Mouse (Mus musculus) gastrocnemius, adult 8-10 months (tissue): ENCODE results near the gene AL732309.1. TPM values are rescaled to one million over a fixed set of nuclear protein-coding genes. Genes with fewer than 3 reads are reported as not detected.
A peak's percentile ranks its signal among the peaks of the same experiment; 100 is the strongest.

Source experiments
- DNase-seq, 2 experiments: peaks; one replicate each; pipeline ENCODE4 v3.0.0; 2022; ENCODE audit warnings: low spot score in 2 of 2
- total RNA-seq, 4 experiments: library from RNA; stranded (reverse); gene quantifications; 2 replicates each; pipeline ENCODE4 v1.2.4; 2022

AL732309.1 gene
- total RNA-seq, 4 experiments from 2014 or later: 0.54 to 1.8 (median 1.2) TPM

DNA sequence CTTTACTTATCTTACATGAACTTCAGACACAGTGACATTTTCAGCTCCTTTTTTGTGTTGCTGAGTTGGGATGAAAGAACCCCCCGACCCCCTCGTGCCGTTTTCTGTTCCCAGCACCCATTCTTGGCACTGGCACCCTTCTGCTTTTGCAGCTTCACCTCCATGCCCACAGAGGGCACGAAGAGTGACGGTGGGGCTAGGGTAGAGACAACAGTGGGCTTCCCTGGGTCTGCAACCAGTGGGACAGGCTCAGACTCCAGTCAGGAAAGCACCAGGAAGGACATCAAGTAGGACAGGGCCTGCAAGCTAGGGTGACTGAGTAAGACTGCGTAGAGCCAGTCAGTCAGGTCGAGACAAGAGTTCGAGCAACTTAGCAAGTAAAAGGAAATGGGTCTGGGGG lies 6.4 kb downstream of the AL732309.1 start:
- DNase-seq: no peak

DNA sequence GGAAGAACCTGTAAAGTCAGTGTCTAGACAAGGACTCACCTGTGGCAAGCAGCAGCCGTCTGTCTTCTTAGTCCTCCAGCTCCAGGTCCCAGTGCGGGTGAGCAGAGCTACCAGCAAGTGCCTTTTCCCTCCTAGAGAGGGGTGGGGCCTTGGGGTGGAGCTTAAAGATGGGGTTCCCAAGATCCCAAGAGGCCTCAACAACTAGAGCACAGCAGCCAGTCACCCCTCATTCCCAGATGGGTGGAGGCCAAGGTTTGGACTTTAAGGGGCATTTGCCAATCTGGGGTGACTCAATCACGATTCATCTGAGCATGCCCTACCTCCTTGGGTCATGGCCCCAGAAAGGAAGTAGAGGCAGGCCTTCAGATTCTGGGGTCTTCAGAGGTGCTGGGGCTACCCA lies 6.9 kb downstream of the AL732309.1 start:
- no peak for DNase-seq

DNA sequence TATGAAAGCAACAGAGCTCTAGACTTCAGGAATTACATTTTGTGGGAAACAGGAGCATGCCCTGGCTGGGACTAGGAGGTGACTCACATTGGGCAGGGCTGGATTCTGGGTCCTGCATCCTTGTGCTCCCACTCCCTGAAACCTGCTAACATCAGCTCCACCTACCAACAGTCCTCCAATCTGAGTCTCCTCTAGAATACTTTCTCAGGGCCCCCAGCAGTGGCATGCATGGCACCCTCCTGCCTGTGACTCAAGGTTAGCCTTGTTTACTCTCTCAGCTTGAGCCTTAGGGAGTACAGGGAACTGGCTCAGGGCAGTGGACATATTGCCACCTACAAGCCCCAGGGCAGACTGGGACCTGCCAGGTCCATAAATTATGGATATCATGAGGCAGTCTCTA lies 8.6 kb downstream of the AL732309.1 start:
- no peak for DNase-seq

DNA sequence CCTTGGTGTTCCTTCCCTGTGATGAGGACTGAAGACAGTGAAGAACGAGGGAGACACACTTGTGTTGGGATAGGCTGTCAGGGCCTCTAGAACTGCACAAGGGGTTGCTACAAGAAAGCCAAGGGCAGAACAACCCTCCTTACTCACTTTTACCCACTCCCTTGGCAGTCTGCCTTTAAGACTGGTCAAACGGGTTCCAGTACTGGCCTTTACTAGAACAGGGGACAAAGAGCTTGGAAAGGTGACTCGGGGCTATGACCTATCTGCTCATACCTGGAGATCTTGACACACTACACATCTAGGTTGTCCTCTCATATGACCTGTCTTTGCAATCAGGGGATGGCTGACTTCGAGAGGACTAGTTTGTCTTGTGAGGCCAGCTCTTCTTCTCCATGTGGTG lies 9.1 kb downstream of the AL732309.1 start:
- no peak for DNase-seq

DNA sequence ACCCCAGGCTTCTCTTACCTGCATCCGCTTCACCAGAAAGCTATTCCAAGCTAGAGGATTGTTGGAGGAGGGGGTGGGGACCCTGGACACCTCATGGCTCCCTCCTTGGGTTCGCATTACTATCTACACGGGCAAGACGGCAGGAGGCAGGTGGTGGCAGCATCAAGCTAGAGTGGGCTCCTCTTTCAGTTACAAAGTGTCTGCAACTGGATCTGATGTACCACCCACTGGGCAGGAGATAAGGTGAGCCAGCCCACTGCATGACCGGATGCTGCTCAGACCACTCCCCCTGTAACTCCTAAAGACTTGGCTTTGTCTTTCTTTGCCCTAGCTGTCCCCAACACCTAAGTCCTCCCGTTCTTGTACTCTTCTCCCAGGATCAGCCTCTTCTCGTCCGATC lies 10.0 kb downstream of the AL732309.1 start, which contains the start of gene Rnf224:
Gene Rnf224 (minus strand): TSS at position 174 of the 400 bp plus-strand sequence.
- DNase-seq: no peak

DNA sequence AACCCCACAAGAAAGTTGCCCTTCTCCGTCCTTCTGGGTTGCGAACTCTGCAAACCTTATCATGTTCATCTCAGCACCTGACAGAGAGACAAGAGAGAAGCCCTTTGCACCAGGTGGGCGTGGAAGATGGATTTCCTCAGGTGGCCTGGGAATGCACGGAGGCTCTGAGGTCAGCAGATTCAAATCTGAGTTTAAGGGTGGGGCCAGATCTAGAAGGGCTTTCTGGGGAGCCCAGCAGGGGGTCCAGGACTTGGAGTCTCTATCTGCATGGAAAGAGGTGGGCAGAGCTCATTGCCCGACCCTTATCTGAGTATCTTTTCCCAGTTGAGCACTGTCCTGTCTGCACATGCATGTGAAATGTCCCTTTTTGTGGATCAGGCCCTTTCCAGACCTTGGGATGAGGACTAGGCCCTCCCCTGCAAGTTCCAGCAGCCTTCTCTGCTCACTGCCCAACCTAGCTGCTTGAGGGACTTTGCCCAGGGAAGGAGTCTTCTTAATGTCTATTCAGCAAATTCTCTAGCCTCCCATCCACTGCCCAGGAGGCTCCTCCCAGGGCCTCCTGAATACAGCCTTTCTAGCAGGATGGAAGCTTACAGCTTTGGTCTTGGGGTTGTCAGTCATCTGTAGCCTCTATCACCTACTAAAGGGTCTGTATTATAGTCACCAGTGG lies 12.0 kb downstream of the AL732309.1 start:
- DNase-seq: no peak

DNA sequence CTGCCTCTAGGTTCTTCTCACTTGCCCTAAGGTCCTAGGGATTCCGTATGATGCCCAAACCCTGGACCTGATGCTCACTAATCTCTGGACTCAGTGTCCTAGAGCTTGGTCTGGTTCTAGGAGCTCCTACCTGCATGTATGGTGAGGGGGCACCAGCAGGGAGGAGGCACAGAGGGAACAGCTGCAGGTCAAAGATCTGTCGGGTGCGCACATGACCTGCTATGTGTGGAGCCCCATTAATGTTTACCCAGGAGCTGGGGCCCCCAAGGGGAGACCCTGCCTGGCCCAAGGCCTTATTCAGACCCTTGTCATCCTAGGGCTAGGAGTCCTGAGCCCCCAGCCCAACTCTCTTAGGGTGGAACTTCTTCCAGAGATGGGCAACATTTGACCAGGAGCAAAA lies 12.6 kb downstream of the AL732309.1 start, which contains the start of gene Slc34a3:
Gene Slc34a3 (minus strand): TSS at position 315 of the 400 bp plus-strand sequence.
- no peak for DNase-seq

DNA sequence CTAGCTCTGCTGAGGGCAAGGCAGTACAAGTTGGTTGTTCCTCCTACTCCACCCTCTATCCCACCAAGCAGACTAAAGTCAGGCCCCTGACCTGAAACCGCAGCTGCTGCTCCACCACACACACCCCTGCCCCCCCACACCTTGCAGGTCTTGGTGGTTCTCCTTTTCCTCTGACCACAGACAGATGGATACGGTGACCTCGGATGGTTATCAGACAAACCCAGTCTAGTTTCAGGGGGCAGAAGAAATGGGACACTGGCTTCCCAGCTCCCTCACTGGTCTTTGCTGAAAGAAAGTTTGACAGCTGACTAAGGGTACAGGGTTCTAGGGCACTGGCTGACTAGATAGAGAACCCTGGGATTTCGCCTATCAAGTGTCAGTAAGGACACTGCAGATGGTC lies 13.2 kb downstream of the AL732309.1 start:
- DNase-seq: no peak

DNA sequence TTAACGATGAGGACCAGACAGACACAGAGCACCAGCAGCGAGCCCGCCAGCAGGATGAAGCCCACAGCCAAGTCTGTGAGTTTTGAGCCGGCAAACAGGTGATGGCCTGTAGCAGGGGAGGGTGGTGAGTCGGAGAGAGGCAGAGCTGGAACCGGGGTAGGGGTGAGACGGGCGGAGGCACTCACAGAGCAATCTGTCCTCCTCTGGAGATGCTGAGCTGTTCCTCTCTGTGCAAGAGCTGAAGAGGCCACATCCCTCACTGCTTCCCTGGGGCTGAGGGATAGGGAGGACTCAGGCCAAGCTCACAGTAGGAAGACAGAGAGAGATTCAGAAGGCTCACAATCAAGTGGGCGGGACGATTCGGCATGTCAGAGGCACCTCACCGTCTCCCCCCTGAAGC lies 15.6 kb downstream of the AL732309.1 start:
- no peak for DNase-seq

DNA sequence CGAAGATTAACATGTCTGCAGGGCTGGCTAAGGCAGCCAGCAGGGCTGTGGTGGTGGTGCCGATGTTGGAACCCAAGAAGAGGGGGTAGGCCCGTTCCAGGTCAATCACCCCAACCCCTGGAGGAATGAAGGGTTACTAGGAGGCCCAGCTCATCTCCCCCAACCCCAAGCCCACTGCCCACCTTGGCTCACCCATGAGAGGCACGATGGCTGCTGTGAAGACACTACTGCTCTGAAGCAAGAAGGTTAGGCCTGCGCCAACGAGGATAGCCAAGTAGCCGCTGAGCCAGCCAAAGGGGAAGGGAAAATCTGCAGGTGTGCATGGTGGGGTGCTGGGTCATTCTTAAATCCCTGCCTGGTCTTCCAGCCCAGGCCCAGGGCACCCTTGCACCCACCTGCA lies 16.1 kb downstream of the AL732309.1 start:
- DNase-seq: no peak

DNA sequence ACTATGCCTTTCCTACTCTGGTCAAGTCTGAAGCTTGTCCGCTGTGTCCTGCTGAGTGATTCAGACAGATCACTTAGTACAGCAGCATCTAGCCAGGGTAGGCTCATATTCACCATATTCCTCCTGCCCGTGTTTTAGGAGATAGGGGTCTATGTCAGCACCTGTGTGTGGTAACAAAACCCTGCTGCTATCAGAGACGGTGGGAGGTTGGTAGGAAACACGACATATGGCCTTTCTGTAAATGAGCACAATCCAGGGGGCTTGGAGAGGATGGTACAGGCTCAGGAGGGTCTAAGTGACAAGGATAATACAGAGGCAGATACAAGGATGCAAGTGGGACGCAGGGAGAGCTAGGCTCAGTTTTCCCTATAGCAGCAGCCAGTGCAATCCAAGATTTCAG lies 17.1 kb downstream of the AL732309.1 start:
- no peak for DNase-seq

DNA sequence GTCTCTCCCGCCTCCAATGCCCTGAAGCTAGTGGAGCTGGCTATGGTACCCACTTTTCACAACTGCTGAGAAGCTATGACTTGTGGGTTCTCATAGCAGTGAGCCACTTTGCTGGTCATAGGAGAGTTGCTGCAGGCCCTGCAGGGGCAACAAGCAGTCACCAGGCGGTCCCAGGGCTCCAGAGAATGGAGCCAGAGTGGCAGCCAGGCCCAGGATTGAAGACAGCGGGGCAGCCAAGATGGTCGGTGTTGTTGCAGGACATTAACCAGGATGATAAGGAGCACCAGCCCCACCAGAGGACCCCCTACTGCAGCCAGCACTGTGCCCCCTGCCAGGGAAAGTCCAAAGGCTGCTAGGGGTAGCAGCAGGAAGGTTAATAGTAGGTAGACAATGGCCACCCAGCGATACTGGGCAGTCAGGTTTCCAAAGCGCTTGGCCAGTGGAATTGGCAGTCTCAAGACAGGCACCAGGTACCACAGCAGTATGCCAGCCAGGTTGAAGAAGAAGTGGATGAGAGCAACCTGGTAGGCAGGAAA lies 17.6 kb downstream of the AL732309.1 start:
- peak in 1 of 2 experiments; percentile 21 for DNase-seq

DNA sequence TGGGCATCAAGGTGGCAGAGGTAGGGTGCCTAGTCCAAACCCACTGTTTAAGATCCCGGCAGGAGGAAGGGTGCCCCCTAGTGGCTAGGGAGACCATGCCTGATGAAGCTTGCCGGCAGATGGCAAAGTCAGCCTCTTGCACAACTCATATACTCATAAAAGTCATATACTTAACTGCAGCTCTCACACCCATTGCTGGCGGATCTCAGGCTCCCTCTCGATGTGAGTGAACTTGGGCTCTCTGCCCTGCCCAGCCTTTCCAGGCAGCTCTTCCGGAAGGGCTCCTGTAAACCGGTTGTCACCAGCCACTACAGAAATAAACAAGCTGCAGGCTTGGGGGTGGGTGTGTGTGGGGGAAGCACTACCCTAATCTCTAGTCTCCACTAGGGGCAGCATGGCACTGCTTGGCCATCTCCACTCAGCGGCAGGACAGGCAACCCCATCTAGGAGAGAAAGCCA lies 18.2 kb downstream of the AL732309.1 start:
- peak; percentile 80 to 87 for DNase-seq

DNA sequence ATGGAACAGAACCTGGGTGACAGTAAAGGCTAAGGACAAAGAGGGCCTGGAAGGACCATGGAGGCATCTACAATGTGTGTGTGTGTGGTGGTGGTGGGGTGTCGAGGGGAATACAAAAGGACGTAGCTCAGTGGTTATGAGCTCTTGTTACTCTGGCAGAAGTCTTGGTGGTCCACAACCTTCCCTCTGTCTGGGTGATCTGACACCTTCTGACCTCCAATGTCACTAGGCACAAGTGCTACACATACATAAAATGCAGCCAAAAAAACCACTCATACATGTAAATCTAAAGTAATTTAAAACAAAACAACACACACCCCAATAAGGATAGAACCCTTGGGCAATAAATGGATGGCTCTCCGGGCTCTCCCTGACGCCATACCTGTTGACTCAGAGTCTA lies 19.3 kb downstream of the AL732309.1 start:
- DNase-seq: no peak

DNA sequence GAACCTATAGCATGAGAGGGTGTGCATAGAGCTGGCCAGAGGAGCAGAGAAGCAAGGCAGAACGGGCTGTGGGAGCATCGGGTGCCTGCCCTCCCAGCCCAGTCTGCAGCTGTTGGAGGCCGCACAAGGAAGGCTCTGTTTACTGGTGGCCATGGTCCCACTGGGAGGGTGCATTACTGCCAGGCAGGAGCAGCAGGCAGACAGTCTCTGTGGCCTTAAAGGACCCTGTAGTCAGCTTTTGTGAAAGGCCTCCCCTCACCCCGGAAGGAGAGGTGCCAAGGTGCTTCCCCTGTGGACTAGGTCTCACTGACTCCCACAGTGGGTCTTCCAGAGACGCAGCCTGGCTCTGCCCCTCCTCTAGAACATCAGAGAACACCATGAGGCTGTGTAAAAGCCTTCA lies 19.8 kb downstream of the AL732309.1 start:
- peak; percentile 45 to 62 for DNase-seq

DNA sequence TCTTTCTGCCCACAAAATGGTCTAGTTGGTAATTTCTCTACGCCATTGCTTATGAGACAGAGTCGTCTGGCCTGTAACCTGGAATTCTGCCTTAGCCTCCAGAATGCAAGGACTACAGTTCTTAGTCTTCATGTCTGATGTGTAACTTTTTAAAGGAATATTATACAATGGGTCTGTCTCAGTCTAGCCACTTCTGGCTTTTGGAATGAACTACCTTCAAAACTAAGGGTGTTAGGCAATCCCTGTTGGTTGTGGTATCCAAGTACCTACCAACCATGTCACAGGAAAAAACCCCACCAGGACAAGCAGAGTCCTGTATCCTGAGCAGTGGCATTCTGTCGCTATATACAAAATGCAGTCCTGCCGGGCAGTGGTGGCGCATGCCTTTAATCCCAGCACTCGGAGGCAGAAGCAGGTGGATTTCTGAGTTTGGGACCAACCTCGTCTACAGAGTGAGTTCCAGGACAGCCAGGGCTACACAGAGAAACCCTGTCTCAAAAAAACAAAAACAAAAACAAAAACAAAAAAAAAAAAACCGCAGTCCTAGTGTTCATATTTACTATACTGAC lies 20.8 kb downstream of the AL732309.1 start:
- no peak for DNase-seq

DNA sequence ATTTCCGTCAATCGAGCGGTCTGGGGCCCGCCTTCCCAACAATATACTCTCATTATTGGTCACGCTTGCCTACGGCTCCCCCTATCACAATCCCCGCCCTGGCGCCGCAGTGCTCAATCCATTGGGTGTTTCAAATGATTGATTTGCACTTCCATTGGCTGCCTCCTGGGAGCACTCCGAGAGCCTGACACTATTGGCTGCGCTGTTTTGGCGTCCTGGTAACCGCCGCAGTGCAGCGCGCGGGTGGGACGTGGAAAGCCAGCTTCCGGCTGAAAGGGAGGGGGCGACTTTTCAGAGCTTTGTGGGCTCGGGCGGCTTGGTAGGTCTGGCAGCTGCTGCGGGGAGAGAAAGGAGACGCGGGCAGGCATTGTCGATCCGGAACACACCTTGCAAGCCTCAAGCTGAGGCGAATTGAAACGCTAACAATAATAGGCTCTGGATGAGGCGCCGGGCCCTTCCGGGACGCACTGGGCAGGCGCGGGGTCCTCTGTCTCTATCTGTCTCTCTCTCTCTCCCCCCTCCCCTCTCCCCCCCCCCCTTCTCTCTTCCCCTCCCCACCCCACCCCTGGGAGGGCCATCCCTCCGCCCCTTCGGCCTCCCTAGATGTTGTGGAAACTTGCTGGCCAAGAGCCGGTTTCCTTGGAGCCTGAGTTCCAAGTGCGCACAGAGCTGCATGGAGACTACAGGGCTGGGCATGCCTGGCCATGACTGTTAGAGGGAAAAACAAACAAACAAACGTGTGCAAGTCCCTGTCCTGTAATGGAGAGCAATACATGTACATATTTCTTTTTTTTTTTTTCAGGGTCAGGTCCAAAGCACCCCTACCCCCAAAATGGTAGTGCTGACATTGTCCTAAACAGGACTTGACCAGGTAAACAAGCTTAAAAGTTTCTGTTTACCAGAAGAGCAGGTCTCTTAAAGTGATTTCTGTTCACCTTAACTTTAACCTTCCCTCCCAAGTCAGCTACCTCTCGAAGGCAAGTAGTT lies 21.6 kb downstream of the AL732309.1 start:
- peak; percentile 99 for DNase-seq

DNA sequence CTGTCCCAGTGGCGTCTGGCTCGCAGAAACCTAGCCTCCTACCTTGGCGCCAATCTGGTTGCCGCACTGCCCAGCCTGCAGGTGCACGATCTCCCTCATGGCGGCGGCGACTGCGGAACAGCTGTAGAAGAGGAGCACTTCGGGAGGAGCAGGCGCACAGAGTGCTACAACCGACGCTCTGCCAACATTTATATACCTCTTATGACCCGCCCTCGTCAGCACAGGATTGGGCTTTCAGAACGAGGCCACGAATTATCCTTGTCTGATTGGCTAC lies 22.2 kb downstream of the AL732309.1 start, which contains the start of gene Tubb4b:
Gene Tubb4b (minus strand): TSS at position 211 of the 274 bp plus-strand sequence.
- DNase-seq: no peak

DNA sequence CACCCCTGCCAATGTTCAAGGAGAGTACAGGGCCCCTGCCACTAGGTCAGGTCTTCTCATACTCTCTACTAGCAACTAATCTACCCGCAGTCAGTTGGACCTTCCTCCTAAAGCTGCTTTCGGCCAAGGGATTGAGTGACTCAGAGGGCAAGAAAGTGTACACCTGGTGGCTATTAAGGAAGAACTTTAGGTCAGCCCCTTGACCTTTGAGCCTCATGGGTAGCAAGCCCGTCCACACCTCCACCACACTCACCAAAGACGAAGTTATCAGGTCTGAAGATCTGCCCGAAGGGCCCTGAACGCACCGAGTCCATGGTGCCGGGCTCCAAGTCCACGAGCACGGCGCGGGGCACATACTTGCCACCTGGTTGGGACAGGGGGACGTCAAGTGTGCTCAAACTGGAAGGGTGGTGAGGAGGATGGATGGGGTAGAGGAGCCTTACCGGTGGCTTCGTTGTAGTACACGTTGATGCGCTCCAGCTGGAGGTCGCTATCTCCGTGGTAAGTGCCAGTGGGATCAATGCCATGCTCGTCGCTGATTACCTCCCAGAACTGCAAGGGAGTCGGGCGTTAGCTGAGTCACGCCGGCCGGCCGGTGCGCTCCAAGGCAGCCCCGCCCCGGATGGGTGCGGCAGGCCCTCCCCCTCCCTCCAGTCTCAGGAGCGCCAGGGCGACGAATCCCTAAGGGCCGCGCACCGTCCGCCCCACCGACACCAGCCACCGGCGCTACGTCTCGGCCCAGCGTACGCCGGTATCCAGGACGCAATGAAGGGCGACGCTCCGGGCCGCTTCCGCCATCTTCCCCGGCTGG lies 22.8 kb downstream of the AL732309.1 start:
- DNase-seq: peak; percentile 80 to 87

DNA sequence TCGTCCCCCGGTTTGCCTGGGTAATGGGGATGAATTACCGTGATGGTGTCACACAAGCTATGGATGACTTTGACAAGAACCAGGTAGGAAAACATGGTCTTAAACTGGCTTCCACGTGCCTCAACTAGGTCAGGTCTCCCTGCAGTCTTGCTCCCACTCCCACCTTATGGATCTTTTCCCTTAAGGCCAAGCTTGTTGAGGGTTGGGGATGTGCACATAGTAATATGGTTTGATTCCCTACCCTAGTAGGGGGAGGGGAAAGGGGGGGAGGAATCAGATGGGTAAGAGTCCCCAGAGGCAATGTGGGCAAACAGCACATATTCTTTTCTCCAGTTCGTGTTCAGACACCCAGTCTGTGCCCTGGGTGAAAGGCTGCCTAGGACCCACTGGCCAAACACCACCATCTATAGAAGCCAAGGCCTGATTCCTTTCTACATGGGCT lies 25.3 kb downstream of the AL732309.1 start:
- no peak for DNase-seq

DNA sequence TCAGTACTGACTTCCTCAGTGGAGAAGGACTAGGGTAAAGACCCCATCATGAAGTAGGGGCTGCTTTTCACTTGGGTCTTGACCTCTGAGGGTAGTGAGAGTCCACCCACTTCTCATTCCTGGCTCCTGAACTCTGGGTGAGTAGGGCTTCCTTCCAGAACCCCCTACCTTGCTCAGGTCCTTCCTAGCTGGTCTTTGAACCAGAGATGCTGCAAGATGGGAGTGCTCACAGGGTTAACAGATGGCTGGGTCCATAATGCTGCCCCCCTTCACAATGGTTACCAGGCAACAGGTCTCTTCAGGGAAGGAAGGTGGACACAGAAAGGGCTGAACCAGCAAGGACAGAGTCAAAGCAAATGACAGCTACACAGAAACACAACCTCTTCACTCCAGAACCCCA lies 28.2 kb downstream of the AL732309.1 start, which contains the start of gene Fam166a:
Gene Fam166a (plus strand): TSS at position 301 of the 400 bp plus-strand sequence.
- DNase-seq: no peak
